Mouse (Mus musculus) bone marrow macrophage, adult 2 months (primary cell): ENCODE measurements around the gene Maea.

ENCODE experiments used
- CTCF ChIP-seq: IDR thresholded peaks from 2 replicates; pipeline ENCODE4 v1.5.1; 2012; ENCODE audit warnings: low read depth, mild to moderate bottlenecking, low read length, moderate library complexity
- POLR2A ChIP-seq: IDR thresholded peaks from 2 replicates; pipeline ENCODE4 v1.6.1; 2012; ENCODE audit warnings: mild to moderate bottlenecking, low read depth, low read length, borderline replicate concordance

DNA sequence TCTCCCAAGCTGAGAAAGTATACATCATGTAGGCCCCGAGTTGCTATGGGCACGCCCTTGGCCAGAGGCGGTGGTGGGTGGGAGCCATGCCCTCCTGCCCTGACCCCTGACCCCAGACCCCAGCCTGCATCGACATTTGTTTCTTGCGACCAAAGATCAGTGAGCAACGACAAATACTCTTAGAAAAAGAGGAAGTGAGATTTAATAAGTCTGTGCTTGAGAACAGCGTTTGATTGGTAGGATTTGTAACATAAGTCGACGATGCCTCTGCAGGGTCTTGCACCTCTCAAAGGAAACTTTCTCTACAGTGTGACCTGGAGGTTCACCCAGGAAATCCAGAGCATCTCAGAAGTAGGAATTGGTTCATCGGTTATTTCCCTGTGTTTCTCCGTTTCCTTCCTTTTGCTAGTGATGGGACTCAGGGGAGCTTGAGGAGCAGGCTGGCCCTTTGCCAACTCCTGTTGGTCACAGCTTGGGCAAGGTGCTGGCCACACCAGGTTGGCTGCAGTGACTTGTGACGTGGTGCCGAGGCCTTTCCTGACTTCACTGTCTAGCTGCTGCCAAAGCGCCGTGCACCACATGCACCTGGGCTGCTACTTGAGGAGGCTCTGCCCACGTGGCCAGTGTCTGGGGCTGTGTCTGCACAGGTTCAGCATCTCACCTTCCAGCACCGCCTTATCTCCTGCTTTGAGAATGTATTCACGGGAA lies 37.2 kb downstream of the Maea start:
- TF ChIP-seq POLR2A (no peak), CTCF (no peak)
